Mouse (Mus musculus) brown adipose tissue, adult 24 weeks (tissue): ENCODE data around the gene Serpinb9. TPM values are rescaled to one million over a fixed set of nuclear protein-coding genes. Genes with fewer than 3 reads are reported as not detected.

Experiments
- H3K27ac ChIP-seq: fragments of 200-500 bp; replicated peaks from 2 replicates; pipeline ENCODE4 v1.5.1; 2012; ENCODE audit warnings: low read depth, mild to moderate bottlenecking, low read length
- H3K4me1 ChIP-seq: fragments of 200-500 bp; 2 replicates; pipeline ENCODE4 v1.6.1; 2012; ENCODE audit warnings: low read length, mixed read lengths; ENCODE audit not compliant: control insufficient read depth, insufficient read depth, insufficient read length
- H3K4me3 ChIP-seq: fragments of 200-500 bp; 2 replicates; pipeline ENCODE4 v1.5.1; 2012; ENCODE audit warnings: low read depth, mild to moderate bottlenecking, low read length, moderate library complexity; ENCODE audit not compliant: insufficient read depth
- polyA plus RNA-seq: library from polyadenylated mRNA; stranded (reverse); fragments of >200 nt; gene quantifications from 2 replicates; pipeline ENCODE4 v1.2.4, GENCODE M21; 2012; ENCODE audit not compliant: missing spikeins, insufficient read depth, insufficient read length

The Serpinb9 gene
- polyA plus RNA-seq, 1 experiment, result 6.1 TPM

DNA sequence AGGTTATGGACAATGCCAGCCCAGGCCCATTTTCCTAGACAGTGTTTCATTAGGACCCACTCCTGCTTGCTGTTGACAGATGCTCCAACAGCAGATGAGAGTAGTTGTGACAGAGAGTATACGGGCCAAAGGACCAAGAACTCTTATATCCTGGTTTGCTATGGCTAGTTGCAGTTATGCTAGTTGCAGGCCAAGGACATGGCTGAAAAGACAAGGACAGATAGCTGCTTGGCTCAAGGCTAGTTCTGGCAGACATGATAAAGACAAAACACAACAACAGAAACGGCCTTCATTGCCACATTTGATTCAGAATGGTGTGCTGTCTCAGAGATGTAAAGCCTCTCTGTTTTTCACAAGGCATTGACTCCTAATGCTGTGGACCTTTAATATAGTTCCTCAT, 27.3 kb upstream of the Serpinb9 start:
- no peak overlapping the region for H3K27ac ChIP-seq
- H3K4me1 ChIP-seq, result no peaks in the 10 kb centered on the region
- H3K4me3 ChIP-seq, result no peak overlapping the region

DNA sequence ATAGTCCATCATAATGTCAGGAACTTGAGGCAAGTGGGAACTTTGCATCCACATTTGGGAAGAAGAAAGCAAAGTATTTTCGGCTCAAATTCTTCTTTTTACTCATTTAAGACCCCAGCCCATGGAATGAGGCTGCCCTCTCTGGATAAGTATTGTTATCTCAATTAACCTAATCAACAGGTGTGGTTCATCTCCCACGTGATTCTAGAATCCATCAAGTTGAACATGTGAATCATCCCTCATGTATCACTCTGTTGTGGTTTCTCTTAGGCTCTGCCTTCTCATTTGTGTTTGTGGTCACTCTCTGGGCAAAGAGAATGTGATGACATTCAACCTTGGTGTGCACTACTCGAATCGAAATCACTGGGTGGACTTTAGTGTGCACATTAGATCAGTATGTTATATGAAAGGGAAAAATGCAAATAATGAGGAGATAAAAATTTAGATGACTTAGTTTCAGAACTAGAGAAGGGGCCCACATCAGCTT, 20.5 kb upstream of the Serpinb9 start:
- Histone ChIP-seq H3K4me1 (no peaks in the 10 kb centered on the region), H3K4me3 (no peak overlapping the region), H3K27ac (no peak overlapping the region)

DNA sequence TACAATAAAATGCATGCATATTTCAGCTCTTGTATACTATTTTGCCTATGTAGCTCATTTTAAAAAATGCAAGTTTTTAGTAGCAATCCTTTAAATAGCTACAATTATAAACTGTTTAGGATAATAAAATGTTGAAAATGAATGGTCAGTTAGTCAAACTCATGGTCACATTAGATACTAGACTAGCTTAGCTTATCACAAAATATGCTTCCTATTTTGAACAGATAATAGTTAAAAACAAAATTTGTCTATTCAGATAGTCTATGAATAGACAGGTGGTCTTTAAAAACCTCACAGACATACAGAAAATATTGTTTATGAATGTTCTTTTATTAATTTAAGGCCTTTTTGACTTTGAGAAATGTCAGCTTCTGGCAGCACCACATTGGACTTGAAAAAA, 16.8 kb upstream of the Serpinb9 start:
- H3K4me1 ChIP-seq, result no peaks in the 10 kb centered on the region
- no peak overlapping the region for H3K4me3 ChIP-seq
- H3K27ac ChIP-seq, result no peak overlapping the region

DNA sequence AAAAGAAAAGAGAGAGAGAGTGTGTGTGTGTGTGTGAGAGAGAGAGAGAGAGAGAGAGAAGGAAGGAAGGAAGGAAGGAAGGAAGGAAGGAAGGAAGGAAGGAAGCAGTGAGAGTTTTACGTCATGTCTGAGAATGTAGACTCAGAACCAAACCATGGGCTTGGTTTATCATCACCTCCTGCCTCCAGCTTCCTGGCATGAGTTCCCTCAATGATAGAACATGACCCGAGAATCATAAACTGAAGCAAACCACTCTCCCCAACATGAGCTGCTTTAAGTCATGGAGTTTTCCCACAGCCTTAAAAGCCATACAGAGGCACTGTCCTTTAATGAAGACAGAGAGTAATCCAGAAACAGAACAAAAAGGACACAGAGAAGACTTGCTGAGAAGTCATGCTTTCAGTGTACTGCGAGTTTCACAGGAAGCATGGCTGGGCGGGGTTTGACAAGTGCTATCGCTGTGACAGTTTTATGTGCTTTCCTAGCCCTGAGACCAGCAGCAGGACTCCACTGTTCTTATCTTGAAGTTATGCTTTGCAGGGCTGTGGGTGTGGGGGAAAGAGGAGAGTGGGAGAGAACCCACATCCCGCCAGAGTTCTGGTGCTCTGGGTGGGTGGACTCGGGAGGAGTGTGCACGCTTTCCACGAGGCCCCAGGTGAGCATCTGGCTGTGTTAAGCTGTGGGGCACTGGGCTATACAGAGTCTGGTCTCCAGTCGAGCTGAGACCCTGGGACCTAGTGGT, 9.7 kb upstream of the Serpinb9 start:
- Histone ChIP-seq H3K27ac (no peak overlapping the region), H3K4me1 (peaks cover 10% of the 10 kb centered on the region; the same call in 1 of the 2 replicates), H3K4me3 (no peak overlapping the region)

DNA sequence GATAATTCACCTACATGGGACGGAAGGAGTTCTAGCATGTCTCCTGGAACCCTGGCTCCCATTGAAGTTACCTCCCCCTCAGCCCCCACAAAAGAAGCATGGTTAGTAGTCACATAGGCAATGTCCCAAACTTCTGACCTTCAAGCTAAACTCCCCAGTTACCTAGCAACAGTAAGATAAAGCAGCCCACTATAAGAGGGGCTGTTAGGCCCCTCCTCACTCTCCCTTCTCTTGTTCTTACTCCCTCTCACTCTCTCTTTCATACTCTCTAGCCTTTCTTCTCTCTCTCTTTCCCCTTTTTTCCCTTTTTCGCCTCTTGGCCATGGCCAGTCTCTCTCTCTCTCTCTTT, 9.2 kb upstream of the Serpinb9 start:
- no peak overlapping the region for H3K27ac ChIP-seq
- H3K4me1 ChIP-seq, result peaks cover 10% of the 10 kb centered on the region; the same call in 1 of the 2 replicates
- no peak overlapping the region for H3K4me3 ChIP-seq

DNA sequence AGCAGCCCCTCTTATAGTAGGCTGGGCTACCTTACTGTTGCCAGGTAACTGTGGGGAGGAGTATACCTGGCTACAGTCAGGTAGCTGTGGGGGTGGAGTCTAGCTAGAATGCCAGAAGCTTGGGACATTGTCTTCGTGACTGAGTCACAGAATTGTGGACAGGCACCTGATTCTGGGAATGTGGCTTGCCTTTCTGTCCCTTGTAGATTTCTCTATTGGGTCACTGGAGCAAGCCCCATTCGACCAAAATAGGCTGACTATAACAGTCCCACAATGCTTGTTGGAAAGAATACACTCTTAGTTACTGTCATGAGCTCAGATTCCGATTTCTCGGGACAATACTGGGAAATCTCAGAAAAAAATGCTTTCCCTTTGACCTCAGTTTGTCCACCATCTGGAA, 8.0 kb upstream of the Serpinb9 start:
- H3K4me1 ChIP-seq, result peaks cover 10% of the 10 kb centered on the region; the same call in 1 of the 2 replicates
- H3K27ac ChIP-seq, result peak overlapping the region; percentile 93
- no peak overlapping the region for H3K4me3 ChIP-seq

DNA sequence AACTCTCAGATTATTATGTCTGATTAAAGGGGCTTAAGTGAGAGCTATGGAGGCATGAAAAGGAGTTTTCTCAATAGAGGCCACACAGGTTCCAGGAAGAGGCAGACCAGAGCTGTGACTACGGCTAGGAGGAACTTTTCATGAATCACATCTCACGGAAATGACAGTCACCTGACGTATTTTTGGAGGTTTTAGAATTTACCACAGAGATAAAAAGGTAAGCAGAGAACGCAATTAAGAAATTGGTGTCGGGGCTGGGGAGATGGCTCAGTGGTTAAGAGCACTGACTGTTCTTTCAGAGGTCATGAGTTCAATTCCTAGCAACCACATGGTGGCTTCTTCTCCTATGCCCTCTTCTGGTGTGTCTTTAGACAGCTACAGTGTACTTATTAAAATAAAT, 1.7 kb upstream of the Serpinb9 start:
- H3K4me3 ChIP-seq, result no peak overlapping the region

DNA sequence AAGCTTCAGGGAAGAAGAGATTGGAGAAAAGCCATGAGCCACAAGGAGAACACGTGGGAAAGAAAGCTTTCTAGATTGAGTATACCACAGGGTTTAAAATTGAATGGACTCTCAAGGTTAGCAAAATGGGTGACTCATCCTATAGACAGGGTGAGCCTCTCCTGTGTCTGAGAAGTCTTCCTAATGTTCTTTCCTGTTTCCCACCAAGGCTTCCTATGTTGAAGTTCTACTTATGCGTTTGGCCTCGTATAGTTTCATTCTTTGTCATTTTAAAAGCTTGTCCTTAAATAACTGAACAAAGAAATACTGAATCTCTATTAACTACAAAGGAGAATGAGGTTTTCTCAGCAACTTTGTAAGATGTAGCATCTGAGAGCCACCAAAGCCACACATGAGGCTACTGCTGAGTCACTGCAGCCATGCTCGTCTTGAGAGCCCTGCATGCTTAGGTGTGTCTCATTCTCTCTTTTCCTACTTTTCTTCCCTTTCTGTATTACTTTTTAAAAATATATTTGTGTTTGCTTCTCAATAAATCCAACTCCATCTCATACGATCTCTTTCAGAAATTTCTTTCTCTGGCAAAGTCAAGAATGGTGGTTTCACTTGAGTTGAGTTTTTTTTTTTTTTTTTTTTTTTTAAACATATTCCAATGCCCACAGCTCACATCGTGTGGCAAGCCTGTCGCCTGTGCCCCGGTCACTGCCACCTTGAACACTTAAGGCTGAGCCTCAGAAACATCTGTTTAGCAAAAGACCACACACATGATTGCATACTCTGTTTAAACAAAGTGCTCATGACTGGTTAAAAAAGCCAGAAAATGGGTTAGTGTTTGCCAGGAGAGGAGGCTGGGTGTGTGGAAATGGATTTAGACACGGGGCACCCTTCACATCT, 718 bp downstream of the Serpinb9 start:
- peak overlapping the region; percentile 95 for H3K27ac ChIP-seq
- peak overlapping the region; percentile 59 for H3K4me3 ChIP-seq
- H3K4me1 ChIP-seq, result peaks cover 5% of the 10 kb centered on the region; the same call in 1 of the 2 replicates

More for the DNA sequence above, 1.7 kb upstream of the Serpinb9 start:
- H3K4me1 ChIP-seq, result peaks cover 6% of the 10 kb centered on the region
- no peak overlapping the region for H3K27ac ChIP-seq

DNA sequence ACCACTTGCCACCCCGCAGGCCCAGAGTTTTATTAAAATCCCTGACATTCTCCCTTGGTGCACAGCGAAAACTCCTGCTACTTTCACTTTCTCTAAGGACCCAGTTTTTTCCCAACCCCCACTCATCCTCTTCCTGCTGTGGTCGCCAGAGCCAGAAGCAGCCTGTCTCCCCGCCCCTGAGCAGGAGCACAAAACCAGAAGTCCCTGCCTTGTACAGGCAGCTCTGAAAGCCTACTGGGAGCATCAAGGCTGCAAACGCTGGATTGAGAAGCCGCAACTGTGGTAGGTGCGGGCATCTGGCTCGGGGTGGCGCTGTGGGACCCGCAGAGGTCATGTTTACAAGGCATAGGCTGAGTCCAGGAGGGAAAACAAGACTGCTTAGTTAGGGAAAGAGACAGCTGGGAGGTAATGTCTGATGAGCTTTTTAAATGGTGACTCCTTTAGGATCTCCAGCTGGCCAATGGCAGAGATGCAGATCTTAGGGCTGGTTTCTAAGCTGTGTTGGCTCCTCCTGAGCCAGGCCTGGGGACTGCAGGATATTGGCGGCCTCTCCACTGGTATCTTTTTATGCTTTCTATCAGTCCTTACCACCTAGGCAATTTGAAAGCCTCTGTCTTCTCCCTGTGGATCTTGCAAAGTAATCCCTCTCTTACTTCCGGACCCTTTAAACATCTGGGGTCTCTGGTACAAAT, 1.5 kb downstream of the Serpinb9 start:
- Histone ChIP-seq H3K4me3 (peak overlapping the region; percentile 59), H3K27ac (peak overlapping the region; percentile 95), H3K4me1 (peaks cover 5% of the 10 kb centered on the region; the same call in 1 of the 2 replicates)

DNA sequence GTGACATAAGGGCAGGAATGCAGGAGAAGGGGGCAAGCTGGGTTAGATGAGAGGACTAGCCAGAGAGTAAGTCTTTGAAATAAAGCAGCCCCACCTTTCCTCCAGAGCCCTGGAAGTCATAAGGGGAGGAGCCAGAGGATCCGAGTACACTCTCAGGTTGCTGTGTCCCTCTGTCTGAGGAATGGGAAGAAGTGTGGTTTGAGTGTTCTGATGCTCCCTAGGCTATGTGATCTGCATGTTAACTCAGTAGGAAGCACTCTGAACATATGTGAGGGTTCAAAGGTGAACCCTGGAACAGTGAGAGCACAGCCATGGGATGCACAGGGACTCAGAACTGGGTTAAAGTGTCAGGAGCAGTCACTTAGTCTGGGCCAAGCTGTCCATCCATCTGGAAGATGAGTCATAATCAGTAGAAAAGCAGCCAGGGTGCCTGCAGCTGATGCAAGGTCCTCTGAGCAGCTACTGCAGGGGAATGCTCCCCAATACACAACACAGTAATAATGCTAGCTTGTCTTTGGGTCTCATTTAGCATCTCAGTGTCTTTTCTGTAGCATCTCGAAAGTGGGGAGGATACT, 2.5 kb downstream of the Serpinb9 start:
- peaks cover 5% of the 10 kb centered on the region; the same call in 1 of the 2 replicates for H3K4me1 ChIP-seq
- H3K27ac ChIP-seq, result peak overlapping the region; percentile 78
- peak overlapping the region; percentile 59 for H3K4me3 ChIP-seq

DNA sequence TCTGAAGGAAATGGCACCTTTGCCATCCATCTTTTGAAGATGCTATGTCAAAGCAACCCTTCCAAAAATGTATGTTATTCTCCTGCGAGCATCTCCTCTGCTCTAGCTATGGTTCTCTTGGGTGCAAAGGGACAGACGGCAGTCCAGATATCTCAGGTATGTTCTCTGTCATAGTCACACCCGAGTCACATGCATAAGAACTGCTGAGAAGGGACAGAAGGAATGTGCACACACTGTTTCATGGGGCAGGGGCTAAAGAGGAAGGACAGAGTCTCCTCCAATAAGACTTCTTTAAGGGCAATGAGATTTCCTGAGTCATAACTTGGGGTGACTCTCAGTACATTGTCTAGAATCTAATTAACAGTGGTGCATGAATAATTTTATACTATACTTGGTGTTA, 3.5 kb downstream of the Serpinb9 start:
- H3K4me3 ChIP-seq, result no peak overlapping the region
- H3K4me1 ChIP-seq, result peaks cover 5% of the 10 kb centered on the region; the same call in 1 of the 2 replicates
- no peak overlapping the region for H3K27ac ChIP-seq

DNA sequence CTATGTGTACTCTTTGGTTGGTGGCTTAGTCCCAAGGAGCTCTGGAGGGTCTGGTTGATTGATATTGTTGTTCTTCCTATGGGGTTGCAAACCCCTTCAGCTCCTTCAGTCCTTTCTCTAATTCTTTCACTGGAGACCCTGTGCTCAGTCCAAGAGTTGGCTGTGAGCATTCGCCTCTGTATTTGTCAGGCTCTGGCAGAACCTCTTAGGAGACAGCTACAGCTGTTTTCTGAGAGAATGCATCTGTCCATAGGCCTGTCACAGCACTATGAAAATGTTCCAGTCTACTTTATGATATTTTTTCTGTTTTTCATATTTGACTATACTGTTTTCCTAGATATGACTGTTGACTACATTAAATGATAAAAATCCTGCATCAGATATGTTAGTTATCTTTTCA, 9.3 kb downstream of the Serpinb9 start:
- Histone ChIP-seq H3K4me3 (no peak overlapping the region), H3K27ac (no peak overlapping the region), H3K4me1 (no peaks in the 10 kb centered on the region)

DNA sequence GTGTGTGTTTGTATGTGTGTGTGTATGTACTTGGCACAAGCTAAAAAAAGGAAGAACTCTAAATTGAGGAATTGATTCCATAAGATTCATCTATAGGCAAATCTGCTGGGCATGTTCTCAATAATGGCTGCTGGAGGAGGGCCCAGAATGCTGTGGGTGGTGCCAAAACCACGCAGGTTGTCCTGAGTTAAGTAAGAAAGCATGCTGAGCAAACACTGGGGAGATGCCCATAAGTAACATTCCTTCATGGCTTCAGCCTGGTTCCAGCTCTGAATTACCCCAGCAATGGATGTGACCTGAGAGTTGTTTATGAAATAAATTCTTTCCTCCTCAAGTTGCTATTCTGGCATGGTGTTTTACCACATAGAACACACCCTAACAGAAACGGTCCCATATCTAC, 10.2 kb downstream of the Serpinb9 start:
- H3K4me1 ChIP-seq, result no peaks in the 10 kb centered on the region
- no peak overlapping the region for H3K27ac ChIP-seq

DNA sequence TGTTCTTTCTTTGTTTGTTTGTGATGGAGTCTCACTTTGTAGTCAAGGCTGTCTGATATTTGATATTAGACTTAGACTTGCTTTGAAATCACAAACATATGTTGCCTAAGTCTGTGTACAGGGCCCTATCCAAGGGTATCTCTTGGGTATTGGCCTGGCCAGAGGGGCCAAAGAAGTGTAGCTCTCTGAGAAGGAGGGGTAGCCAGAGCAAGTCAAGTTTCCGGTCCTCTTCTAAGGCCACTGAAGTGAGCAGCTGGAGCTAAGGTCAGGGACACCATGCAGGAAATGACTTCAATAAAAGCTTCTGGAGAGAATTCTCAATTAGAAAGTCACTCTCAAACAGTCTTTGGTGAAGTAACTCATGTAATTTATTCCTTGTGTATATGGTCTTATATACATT, 19.3 kb downstream of the Serpinb9 start:
- no peaks in the 10 kb centered on the region for H3K4me1 ChIP-seq
- no peak overlapping the region for H3K27ac ChIP-seq
- no peak overlapping the region for H3K4me3 ChIP-seq

More for the DNA sequence above, 10.2 kb downstream of the Serpinb9 start:
- no peak overlapping the region for H3K4me3 ChIP-seq
